Mouse (Mus musculus): ENCODE data around the gene Atrnl1. TPM values are rescaled to one million over a fixed set of nuclear protein-coding genes. Genes with fewer than 3 reads are reported as not detected.

The Atrnl1 gene
- total RNA-seq, 1 experiment from 2014 or later = 27.2 TPM

- no peak for ATAC-seq (ENCODE audit: extremely low read depth, insufficient number of reproducible peaks, low FRiP score, poor library complexity, severe bottlenecking)
Observed at GRCm38 (mm10) chr19:57782366-57783089, 171.7 kb downstream of the Atrnl1 start.

GRCm38 (mm10) chr19:57786699-57787098 is 175.9 kb downstream of the Atrnl1 start:
- no peak for ATAC-seq (ENCODE audit: extremely low read depth, insufficient number of reproducible peaks, low FRiP score, poor library complexity, severe bottlenecking)

GRCm38 (mm10) chr19:57802207-57802606 is 191.4 kb downstream of the Atrnl1 start:
- no peak for ATAC-seq (ENCODE audit: extremely low read depth, insufficient number of reproducible peaks, low FRiP score, poor library complexity, severe bottlenecking)

- no peak for ATAC-seq (ENCODE audit: extremely low read depth, insufficient number of reproducible peaks, low FRiP score, poor library complexity, severe bottlenecking)
Observed at GRCm38 (mm10) chr19:57802771-57803482, 192.1 kb downstream of the Atrnl1 start.

GRCm38 (mm10) chr19:57803483-57803820 is 192.6 kb downstream of the Atrnl1 start:
- ATAC-seq (ENCODE audit: extremely low read depth, insufficient number of reproducible peaks, low FRiP score, poor library complexity, severe bottlenecking) = no peak

GRCm38 (mm10) chr19:57808363-57808762 is 197.5 kb downstream of the Atrnl1 start:
- no peak for ATAC-seq (ENCODE audit: extremely low read depth, insufficient number of reproducible peaks, low FRiP score, poor library complexity, severe bottlenecking)

- ATAC-seq (ENCODE audit: extremely low read depth, insufficient number of reproducible peaks, low FRiP score, poor library complexity, severe bottlenecking) = no peak
Observed at GRCm38 (mm10) chr19:57814291-57814690, 203.5 kb downstream of the Atrnl1 start.

- no peak for ATAC-seq (ENCODE audit: extremely low read depth, insufficient number of reproducible peaks, low FRiP score, poor library complexity, severe bottlenecking)
Observed at GRCm38 (mm10) chr19:57816221-57816996, 205.6 kb downstream of the Atrnl1 start.

- no peak for ATAC-seq (ENCODE audit: extremely low read depth, insufficient number of reproducible peaks, low FRiP score, poor library complexity, severe bottlenecking)
Observed at GRCm38 (mm10) chr19:57817736-57818135, 206.9 kb downstream of the Atrnl1 start.

- no peak for ATAC-seq (ENCODE audit: extremely low read depth, insufficient number of reproducible peaks, low FRiP score, poor library complexity, severe bottlenecking)
Observed at GRCm38 (mm10) chr19:57823446-57823845, 212.6 kb downstream of the Atrnl1 start.

- ATAC-seq (ENCODE audit: extremely low read depth, insufficient number of reproducible peaks, low FRiP score, poor library complexity, severe bottlenecking) = no peak
Observed at GRCm38 (mm10) chr19:57825271-57826207, 214.7 kb downstream of the Atrnl1 start.

GRCm38 (mm10) chr19:57833083-57833482 is 222.2 kb downstream of the Atrnl1 start:
- ATAC-seq (ENCODE audit: extremely low read depth, insufficient number of reproducible peaks, low FRiP score, poor library complexity, severe bottlenecking) = no peak

- no peak for ATAC-seq (ENCODE audit: extremely low read depth, insufficient number of reproducible peaks, low FRiP score, poor library complexity, severe bottlenecking)
Observed at GRCm38 (mm10) chr19:57837882-57838281, 227.0 kb downstream of the Atrnl1 start.

GRCm38 (mm10) chr19:57838546-57838945 is 227.7 kb downstream of the Atrnl1 start:
- ATAC-seq (ENCODE audit: extremely low read depth, insufficient number of reproducible peaks, low FRiP score, poor library complexity, severe bottlenecking) = no peak

GRCm38 (mm10) chr19:57849915-57850314 is 239.1 kb downstream of the Atrnl1 start:
- ATAC-seq (ENCODE audit: extremely low read depth, insufficient number of reproducible peaks, low FRiP score, poor library complexity, severe bottlenecking) = no peak

GRCm38 (mm10) chr19:57868350-57868749 is 257.5 kb downstream of the Atrnl1 start:
- ATAC-seq (ENCODE audit: extremely low read depth, insufficient number of reproducible peaks, low FRiP score, poor library complexity, severe bottlenecking) = no peak

- ATAC-seq (ENCODE audit: extremely low read depth, insufficient number of reproducible peaks, low FRiP score, poor library complexity, severe bottlenecking) = no peak
Observed at GRCm38 (mm10) chr19:57870871-57871270, 260.0 kb downstream of the Atrnl1 start.

- no peak for ATAC-seq (ENCODE audit: extremely low read depth, insufficient number of reproducible peaks, low FRiP score, poor library complexity, severe bottlenecking)
Observed at GRCm38 (mm10) chr19:57876057-57876456, 265.2 kb downstream of the Atrnl1 start.

- no peak for ATAC-seq (ENCODE audit: extremely low read depth, insufficient number of reproducible peaks, low FRiP score, poor library complexity, severe bottlenecking)
Observed at GRCm38 (mm10) chr19:57877343-57877742, 266.5 kb downstream of the Atrnl1 start.
